In the genomic region with DNA sequence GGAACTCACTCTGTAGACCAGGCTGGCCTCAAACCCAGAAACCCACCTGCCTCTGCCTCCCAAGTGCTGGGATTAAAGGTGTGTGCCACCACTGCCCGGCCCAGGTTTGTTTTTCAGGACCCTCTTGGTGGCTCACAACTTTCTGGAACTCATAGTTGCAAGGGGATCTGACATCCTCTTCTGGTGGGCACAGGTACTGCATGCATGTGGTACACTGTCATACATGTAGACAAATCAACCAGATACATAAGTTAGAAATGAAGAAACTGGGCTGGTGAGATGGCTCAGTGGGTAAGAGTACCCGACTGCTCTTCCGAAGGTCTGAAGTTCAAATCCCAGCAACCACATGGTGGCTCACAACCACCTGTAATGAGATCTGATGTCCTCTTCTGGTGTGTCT, we compare ENCODE assay signal across 29 mouse cellular contexts. TPM values are rescaled to one million over a fixed set of nuclear protein-coding genes. Genes with fewer than 3 reads are reported as not detected.
DNase-seq lines count a peak whose midpoint lies in the region; ATAC-seq and TF ChIP-seq lines count a peak whose summit lies in the region.
"Not testable (repeated sequence)": the region's sequence is repeated elsewhere in the genome, so short reads cannot be mapped to it uniquely, and the experiment has no call there.
"Had no signal": no experiment of that assay in that cellular context is flagged by ENCODE, and none has a peak within 500 bp of the region (broad histone marks: within the 10 kb centered on the region; RNA-seq: fewer than 3 reads in every experiment).

No protein-coding gene starts in this region.

- H3K9ac ChIP-seq in kidney, postnatal 0 days (ENCODE audit: low read depth, low read length); lung, embryonic 14.5 days: not testable (repeated sequence)

- in situ Hi-C loops in Patski (cut with MboI; ENCODE audit: low pct_unique_long_range_greater_than_20kb), result loop anchor here (5.0 kb wide), 1 partner anchor 114 kb away; no protein-coding TSS in a partner anchor

- H3K9me3 ChIP-seq in kidney, postnatal 0 days (replicated peaks; ENCODE audit: low read length); lung, embryonic 14.5 days (ENCODE audit: low read depth, low read length): not testable (repeated sequence)

- H3K4me1 ChIP-seq in kidney, postnatal 0 days (replicated peaks; ENCODE audit: insufficient read depth, low read length); lung, embryonic 14.5 days (ENCODE audit: insufficient read depth): not testable (repeated sequence)

- POLR2A ChIA-PET in Patski (lab: Charles Lee), result interaction anchor here (0.7 kb wide), 1 partner anchor 21 kb away, joined by 3 read pairs; no protein-coding TSS in a partner anchor

- DNase-seq in CD4-positive, CD25-positive, alpha-beta regulatory T cell, adult 2 months (ENCODE audit: low read depth, low spot score), result peak; percentile 43
- not testable (repeated sequence) for DNase-seq in Patski (ENCODE audit: low read depth, low spot score); kidney, postnatal 0 days (ENCODE audit: low spot score); lung, embryonic 14.5 days
- peak; percentile 24 for DNase-seq in embryo, embryonic 10 days (ENCODE audit: low spot score)
- peak; percentile 35 for DNase-seq in splenic B cell, adult 2 months (ENCODE audit: low read depth, low spot score)
- peak; percentile 40 for DNase-seq in thymus, postnatal 25 days

- H3K27ac ChIP-seq in kidney, postnatal 0 days; lung, embryonic 14.5 days (ENCODE audit: low read depth): not testable (repeated sequence)

- not testable (repeated sequence) for H3K4me3 ChIP-seq in kidney, postnatal 0 days (replicated peaks; ENCODE audit: low read depth, low read length); lung, embryonic 14.5 days (ENCODE audit: low read depth, low read length)

- not testable (repeated sequence) for H3K36me3 ChIP-seq in kidney, postnatal 0 days (ENCODE audit: insufficient read depth, low read length); lung, embryonic 14.5 days (ENCODE audit: insufficient read depth); splenic B cell, adult 2 months (ENCODE audit: control insufficient read depth, insufficient read depth, low read length, poor library complexity, severe bottlenecking)

- CTCF ChIA-PET in Patski (lab: Charles Lee), result not testable (repeated sequence)

- WGBS in kidney, postnatal 0 days, result 81% methylated on average over 3 of the region's 3 CpGs
- 84% methylated on average over 3 of the region's 3 CpGs for WGBS in lung, embryonic 14.5 days

- H3K27me3 ChIP-seq in Patski, result peaks cover 16% of the 10 kb centered on the region
- H3K27me3 ChIP-seq in kidney, postnatal 0 days (ENCODE audit: insufficient read depth, low read length); lung, embryonic 14.5 days (ENCODE audit: insufficient read depth, low read length); splenic B cell, adult 2 months (ENCODE audit: control insufficient read depth, insufficient read depth, low read length, poor library complexity, severe bottlenecking): not testable (repeated sequence)

- ATAC-seq in Patski; kidney, postnatal 0 days (replicated peaks; ENCODE audit: low FRiP score, low read depth); lung, embryonic 14.5 days (ENCODE audit: insufficient read depth): not testable (repeated sequence)
- peak; percentile 43; the same call in 1 of the 2 replicates for ATAC-seq in granulocyte monocyte progenitor cell, adult 5-6 weeks (replicated peaks; ENCODE audit: poor library complexity, severe bottlenecking)

- TF ChIP-seq CTCF in Patski (IDR thresholded peaks at IDR 0.05), result peak; percentile 57
- TF ChIP-seq CTCF in kidney, postnatal 0 days (IDR thresholded peaks at IDR 0.05; ENCODE audit: low read depth), result peak; percentile 53
- peak; percentile 60 for TF ChIP-seq CTCF in lung, embryonic 14.5 days (IDR thresholded peaks at IDR 0.05; ENCODE audit: low read depth)

- H3K4me2 ChIP-seq in kidney, postnatal 0 days (ENCODE audit: low read length); lung, embryonic 14.5 days: not testable (repeated sequence)

RNA-seq across cellular contexts. Expression of a gene that starts 5.3 kb away (rescaled TPM):
- 21.6 TPM for polyA plus RNA-seq in Patski (2021)
- not detected in 2 replicates for total RNA-seq in granulocyte monocyte progenitor cell, adult 5-6 weeks (2014; fragmentation: Nextera tagmentation)
- total RNA-seq in granulocyte monocyte progenitor cell, adult 5-6 weeks (2017), result not detected in 2 replicates
- polyA plus RNA-seq in kidney, postnatal 0 days (2015; fragmentation: Nextera tagmentation; extraction: Ambion mirVana), result 25.0 and 26.5 TPM in 2 replicates
- 1.2 and 1.9 TPM in 2 replicates for polyA plus RNA-seq in lung, embryonic 14.5 days (2014; fragmentation: Nextera tagmentation; extraction: Ambion mirVana)
- total RNA-seq: G1E; monocyte, adult 5-6 weeks had no signal
- polyA plus RNA-seq: erythroblast, embryonic 14.5 days; G1E had no signal

RNA-seq across cellular contexts. Expression of a gene that starts 14.5 kb away (rescaled TPM):
- not detected for polyA plus RNA-seq in Patski (2021)
- total RNA-seq in granulocyte monocyte progenitor cell, adult 5-6 weeks (2014; fragmentation: Nextera tagmentation), result not detected in 2 replicates
- total RNA-seq in granulocyte monocyte progenitor cell, adult 5-6 weeks (2017), result not detected in 2 replicates
- polyA plus RNA-seq in kidney, postnatal 0 days (2015; fragmentation: Nextera tagmentation; extraction: Ambion mirVana), result not detected in 2 replicates
- not detected in 2 replicates for polyA plus RNA-seq in lung, embryonic 14.5 days (2014; fragmentation: Nextera tagmentation; extraction: Ambion mirVana)
- total RNA-seq: adrenal gland, postnatal 25 days; G1E; gastrocnemius, adult 8-10 months; heart, postnatal 10 days; left cerebral cortex, adult 18-20 months; left cerebral cortex, postnatal 36 days; megakaryocyte, adult 5-6 weeks; monocyte, adult 5-6 weeks had no signal
- polyA plus RNA-seq: embryonic facial prominence, embryonic 13.5 days; erythroblast, embryonic 14.5 days; forebrain, embryonic 13.5 days; frontal cortex, adult 2 months; G1E; heart, embryonic 11.5 days; hindbrain, embryonic 10.5 days; hindbrain, embryonic 16.5 days; kidney, embryonic 15.5 days; limb, embryonic 15.5 days; liver, embryonic 15.5 days; midbrain, embryonic 12.5 days; neural tube, embryonic 11.5 days; small intestine, adult 2 months had no signal

RNA-seq across cellular contexts. Expression of a gene that starts 27.1 kb away (rescaled TPM):
- polyA plus RNA-seq in Patski (2021), result 64.3 TPM
- total RNA-seq in granulocyte monocyte progenitor cell, adult 5-6 weeks (2014; fragmentation: Nextera tagmentation), result 98.2 and 101 TPM in 2 replicates
- 35.0 and 39.1 TPM in 2 replicates for total RNA-seq in granulocyte monocyte progenitor cell, adult 5-6 weeks (2017)
- polyA plus RNA-seq in kidney, postnatal 0 days (2015; fragmentation: Nextera tagmentation; extraction: Ambion mirVana), result 32.2 and 34.5 TPM in 2 replicates
- polyA plus RNA-seq in lung, embryonic 14.5 days (2014; fragmentation: Nextera tagmentation; extraction: Ambion mirVana), result 43.2 and 46.6 TPM in 2 replicates

RNA-seq across cellular contexts. Expression of a gene that starts 47.1 kb away (rescaled TPM):
- polyA plus RNA-seq in Patski (2021), result 20.0 TPM
- total RNA-seq in granulocyte monocyte progenitor cell, adult 5-6 weeks (2014; fragmentation: Nextera tagmentation), result not detected in 2 replicates
- total RNA-seq in granulocyte monocyte progenitor cell, adult 5-6 weeks (2017), result not detected in 2 replicates
- 1.1 TPM in 2 replicates for polyA plus RNA-seq in kidney, postnatal 0 days (2015; fragmentation: Nextera tagmentation; extraction: Ambion mirVana)
- polyA plus RNA-seq in lung, embryonic 14.5 days (2014; fragmentation: Nextera tagmentation; extraction: Ambion mirVana), result 2.5 and 2.7 TPM in 2 replicates
- total RNA-seq: megakaryocyte, adult 5-6 weeks had no signal
- polyA plus RNA-seq: G1E had no signal
